Mouse (Mus musculus): ENCODE results near the gene Ppp1r12a.

Gene Ppp1r12a

DNA sequence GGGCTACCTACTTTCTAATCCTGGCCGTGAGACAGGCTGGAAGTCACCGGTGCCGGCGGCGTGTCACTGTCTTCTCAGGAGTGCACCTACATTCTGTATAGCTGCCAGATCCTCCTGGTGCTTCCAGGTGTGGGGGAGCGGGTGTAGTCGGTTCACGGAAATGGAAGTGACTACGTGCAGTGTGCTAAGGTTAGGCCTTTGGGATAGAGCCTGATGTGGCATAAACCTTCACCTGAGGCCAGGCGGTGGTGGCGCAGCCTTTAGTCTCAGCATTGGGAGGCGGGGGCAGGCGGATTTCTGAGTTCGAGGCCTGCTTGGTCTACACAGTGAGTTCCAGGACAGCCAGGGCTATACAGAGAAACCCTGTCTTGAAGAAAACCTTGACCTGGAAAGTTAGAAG, 3.0 kb upstream of the Ppp1r12a start:
- in situ Hi-C loops (cut with MboI; ENCODE audit: unreplicated experiment in 2 of 2), result loop anchor here in 1 of 2 experiments (25.0 kb wide), 1 partner anchor 222 kb away; no protein-coding TSS in a partner anchor

DNA sequence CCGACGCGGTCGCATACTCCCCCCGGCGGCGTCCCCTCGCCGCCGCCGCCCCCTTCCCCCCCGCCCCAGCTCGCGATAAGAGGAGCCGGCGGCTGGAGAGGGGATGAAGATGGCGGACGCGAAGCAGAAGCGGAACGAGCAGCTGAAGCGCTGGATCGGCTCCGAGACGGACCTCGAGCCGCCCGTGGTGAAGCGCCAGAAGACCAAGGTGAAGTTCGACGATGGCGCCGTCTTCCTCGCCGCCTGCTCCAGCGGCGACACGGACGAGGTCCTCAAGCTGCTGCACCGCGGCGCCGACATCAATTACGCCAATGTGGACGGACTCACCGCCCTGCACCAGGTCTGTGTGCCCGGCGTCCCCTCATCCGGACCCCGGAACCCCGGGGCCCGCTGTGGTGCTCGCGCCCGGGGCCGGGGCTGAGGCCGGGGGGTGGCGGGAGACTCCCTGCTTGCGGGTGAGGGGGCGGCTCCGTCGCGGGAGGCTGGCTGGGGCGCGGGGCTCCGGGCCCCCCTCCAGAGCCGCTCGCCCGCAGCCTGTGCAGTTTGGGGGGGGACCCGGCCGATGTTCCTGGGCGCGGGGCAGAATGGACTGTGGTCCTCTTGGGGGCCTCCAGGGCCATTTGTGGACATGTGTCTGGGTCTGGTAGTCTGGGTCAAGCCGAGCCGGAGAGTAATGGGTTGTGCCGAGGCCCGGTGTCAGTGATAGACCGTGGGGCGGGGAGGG, 466 bp downstream of the Ppp1r12a start:
- in situ Hi-C loops (cut with MboI; ENCODE audit: unreplicated experiment in 2 of 2), result loop anchor here (5.0 to 25.0 kb wide), 2 partner anchors 75 to 225 kb away; no protein-coding TSS in a partner anchor

DNA sequence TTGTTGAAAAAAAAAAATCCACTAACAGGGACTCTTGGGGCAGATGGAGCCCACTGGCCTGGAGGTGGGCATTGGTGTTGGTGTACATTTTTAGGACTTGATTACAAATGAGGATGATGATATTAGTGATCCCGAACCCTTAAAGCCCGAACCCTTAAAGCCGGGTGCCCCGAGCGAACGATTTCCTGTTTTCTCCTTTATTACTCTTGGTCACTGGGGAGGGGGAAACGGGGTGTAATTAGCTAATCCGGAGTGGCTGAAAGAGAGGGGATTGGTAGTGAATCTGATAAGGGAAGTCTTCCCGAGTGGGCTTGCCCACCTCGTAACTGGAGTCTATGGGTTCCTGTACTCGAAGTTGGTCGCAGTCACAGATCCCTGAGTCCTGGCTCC, 1.0 kb downstream of the Ppp1r12a start:
- in situ Hi-C loops (cut with MboI; ENCODE audit: unreplicated experiment in 2 of 2), result loop anchor here (5.0 to 25.0 kb wide), 2 partner anchors 76 to 226 kb away; no protein-coding TSS in a partner anchor

DNA sequence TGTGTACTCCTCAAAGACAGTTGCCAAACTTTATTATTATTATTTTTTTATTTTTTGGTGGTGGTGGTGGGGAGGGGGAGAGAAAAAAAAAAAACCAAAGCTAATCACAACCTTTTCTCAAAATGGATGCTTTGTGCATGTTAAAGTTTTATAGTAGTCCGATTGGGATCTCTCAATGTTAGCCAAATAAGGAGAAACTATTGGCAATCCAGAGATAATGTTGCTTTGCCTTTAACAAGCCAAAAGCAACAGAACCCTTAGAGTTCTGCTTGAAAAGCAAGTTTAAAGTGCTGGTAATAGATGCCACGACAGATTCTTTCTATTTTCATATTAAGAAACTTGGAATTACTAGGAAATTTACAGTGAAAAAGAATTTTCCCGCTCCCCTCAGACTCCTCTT, 1.5 kb downstream of the Ppp1r12a start:
- in situ Hi-C loops (cut with MboI; ENCODE audit: unreplicated experiment in 2 of 2), result loop anchor here (5.0 to 25.0 kb wide), 2 partner anchors 76 to 226 kb away; no protein-coding TSS in a partner anchor

DNA sequence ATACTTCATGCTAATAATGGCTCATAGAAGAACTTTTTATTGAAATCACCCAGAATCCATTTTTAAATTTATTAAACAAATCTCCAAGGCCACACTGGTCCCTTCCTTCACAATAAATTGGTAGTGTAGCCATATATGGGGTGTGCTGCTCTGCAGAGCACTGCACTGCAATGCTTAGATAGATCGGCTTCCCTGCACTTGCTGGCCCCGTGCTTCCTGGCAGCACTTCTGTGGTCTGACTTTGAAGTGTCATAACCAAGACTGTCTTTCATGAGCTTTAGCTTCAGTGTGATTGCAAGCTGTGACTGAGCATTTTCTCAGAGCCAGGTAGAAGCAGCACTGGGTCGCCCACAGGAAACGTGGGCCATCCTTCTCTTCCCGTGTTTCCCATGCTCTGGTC, 5.8 kb downstream of the Ppp1r12a start:
- in situ Hi-C loops (cut with MboI; ENCODE audit: unreplicated experiment in 2 of 2), result loop anchor here in 1 of 2 experiments (25.0 kb wide), 1 partner anchor 231 kb away; no protein-coding TSS in a partner anchor

DNA sequence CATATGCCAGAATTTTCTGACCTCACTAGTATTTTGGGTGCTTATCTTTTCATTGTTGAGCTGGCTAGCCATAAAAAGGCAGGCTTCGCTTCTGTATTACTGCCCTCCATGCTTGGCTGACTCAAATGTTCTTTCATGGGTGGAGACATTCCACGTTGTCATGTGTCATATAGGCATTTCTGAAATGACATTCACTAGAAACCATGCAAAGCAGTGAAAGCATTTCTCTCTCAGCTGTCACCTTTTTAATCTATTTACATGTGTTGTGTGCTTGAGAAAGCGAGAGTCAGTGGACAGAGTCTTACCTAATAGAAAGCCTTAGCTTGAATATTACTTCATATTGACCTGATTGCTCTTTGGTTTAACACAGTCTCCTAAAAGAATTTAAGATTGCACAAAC, 8.8 kb downstream of the Ppp1r12a start:
- in situ Hi-C loops (cut with MboI; ENCODE audit: unreplicated experiment in 2 of 2), result loop anchor here in 1 of 2 experiments (25.0 kb wide), 1 partner anchor 234 kb away; no protein-coding TSS in a partner anchor

DNA sequence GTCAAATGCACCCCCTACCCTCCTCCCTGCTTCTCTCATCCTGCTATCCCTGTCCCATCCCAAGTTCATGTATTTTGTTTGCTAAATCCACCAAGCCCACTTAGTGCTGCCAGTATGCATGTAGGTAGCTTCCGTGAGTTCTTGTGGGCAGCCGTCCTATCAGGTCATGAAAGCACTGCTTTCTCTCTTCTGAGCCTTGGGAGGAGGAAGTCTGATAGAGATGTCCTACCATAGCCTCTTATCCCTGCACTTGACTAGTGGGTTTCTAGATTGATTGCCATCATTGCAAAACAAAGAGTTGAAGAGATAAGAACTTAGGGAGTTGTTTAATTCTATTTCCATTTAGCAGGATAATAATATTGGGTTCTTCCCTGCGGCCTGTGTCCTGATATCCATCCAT, 9.6 kb downstream of the Ppp1r12a start:
- in situ Hi-C loops (cut with MboI; ENCODE audit: unreplicated experiment in 2 of 2), result loop anchor here in 1 of 2 experiments (25.0 kb wide), 1 partner anchor 234 kb away; no protein-coding TSS in a partner anchor

DNA sequence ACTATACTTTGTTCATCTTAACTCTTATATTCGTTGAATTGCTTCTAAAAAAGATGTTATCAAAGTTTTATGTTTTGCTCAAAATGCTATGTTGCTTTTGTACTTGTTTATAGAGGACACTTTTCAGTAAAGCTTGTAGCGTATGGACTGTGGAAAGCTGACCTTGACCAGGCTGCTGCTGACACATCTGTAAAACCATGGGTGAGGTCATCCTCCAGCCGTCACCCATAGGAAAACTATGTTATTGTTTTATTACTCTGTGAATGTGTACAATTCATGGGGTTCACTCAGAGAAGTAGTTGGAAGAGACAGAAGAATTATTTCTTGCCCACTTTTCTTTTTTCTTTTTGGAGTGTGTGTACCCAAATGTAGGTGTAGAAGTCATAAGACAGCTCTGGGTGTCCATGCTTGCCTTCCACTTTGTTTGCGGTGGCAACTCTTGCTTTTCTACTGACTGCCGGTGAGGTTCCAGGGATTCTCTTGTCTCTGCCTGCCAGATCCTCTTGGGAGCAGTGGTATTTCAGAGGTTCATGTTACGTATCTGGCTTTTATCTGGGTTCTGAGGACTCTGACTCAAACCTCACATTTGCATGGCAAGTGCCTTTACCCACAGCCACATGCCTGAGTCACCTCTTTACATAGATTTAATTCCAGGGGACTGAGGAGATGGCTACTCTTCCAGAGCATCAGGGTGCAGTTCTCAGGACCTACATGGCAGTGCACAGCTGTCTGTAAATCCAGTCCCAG, 11.0 kb downstream of the Ppp1r12a start:
- in situ Hi-C loops (cut with MboI; ENCODE audit: unreplicated experiment in 2 of 2), result loop anchor here in 1 of 2 experiments (25.0 kb wide), 1 partner anchor 236 kb away; no protein-coding TSS in a partner anchor

DNA sequence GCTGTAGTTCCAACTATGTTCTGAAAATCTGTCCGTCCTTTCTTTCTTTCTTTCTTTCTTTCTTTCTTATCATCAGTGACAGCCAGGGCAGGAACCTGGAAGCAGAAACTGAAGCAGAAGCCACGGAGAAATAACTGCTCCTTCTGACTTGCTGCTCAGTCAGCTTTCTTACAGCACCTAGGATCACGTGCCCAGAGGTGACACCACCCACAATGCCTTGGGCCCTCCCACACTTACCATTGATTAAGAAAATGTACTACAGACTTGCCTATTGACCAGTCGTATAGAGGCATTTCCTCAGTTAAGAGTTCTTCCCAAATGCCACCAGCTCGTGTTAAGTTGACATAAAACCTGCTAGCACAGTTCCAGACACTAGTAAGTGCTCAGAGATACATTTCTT, 12.1 kb downstream of the Ppp1r12a start:
- in situ Hi-C loops (cut with MboI; ENCODE audit: unreplicated experiment in 2 of 2), result loop anchor here in 1 of 2 experiments (25.0 kb wide), 1 partner anchor 237 kb away; no protein-coding TSS in a partner anchor

DNA sequence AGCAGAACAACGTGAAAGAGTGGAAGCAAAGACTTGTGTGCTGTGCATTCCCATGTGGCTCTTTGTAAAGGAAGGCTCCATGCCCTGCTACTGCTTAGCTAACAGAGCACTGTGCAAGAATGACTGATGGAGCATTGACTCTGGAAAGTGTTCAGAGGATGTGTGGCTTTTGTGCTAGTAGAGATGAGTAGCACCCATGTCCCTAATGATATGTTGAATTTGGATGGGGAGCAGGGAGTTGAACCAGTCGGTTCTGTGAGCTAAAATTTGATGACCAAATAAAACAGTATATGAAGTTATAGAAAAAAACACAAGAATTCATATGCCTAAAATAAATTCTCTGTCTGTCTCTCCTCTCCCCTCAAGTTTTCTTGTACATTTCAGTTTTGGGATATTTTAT, 13.9 kb downstream of the Ppp1r12a start:
- in situ Hi-C loops (cut with MboI; ENCODE audit: unreplicated experiment in 2 of 2), result no loop called here

DNA sequence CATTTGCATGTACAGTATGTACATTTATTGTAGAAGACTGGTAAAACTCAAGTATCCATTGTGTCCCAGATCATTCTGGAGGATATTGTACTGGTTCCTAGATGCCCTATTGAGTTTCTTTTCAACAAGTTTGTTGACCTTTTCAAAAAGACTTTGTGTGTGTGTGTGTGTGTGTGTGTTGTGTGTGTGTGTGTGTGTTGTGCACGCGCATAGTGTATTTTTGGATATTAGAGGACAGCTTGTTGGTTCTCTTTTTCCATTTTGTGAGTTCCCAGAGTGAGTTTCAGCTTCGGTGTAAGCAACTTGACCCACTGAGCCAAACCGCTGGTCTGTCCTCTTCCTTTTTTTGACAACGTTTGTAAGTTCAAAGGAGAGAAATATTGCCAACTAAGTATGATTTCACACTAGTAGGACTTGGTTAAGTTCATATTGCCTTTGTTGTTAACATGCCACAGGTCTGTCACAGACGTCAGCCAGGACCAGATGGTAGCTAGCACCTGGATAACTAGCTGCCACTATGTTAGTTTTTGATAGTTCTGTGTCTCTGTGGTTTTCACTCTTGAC, 16.4 kb downstream of the Ppp1r12a start:
- in situ Hi-C loops (cut with MboI; ENCODE audit: unreplicated experiment in 2 of 2), result no loop called here

DNA sequence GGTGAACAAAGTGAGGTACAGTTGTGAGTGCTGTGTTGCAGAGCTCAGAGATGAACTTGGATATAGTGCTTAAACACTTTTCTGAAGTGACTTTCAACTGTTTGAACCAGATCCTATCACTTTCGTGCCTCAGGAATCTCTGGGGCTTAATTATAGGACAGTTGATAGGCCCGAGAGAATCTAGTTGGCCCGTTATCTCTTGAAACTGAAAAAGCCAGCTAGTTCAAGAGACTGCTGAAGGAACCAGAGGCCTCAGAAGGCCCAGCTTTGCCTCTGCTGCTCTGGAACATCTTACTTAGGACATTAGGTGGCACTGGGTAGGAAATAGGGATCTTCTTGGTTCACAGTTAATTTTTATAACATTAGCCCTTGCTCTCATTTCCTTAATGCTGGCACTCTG, 17.4 kb downstream of the Ppp1r12a start:
- in situ Hi-C loops (cut with MboI; ENCODE audit: unreplicated experiment in 2 of 2), result no loop called here

DNA sequence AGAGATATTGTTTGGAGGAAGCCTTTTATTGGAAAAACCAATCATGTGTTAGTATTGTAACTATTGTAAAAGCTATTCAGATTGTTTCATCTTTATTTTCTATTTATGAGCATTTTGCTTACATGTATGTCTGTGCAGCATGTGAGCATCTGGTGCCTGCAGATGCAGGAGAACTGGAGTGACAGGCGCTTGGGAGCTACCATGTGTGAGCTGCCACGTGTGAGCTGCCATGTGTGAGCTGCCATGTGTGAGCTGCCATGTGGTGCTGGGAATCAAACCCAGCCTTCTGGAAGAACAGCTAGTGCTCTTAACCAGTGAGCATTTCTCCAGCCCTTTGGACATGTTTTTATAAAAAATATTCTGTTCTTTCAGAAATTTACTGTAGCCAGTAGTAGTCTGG, 18.3 kb downstream of the Ppp1r12a start:
- in situ Hi-C loops (cut with MboI; ENCODE audit: unreplicated experiment in 2 of 2), result no loop called here

DNA sequence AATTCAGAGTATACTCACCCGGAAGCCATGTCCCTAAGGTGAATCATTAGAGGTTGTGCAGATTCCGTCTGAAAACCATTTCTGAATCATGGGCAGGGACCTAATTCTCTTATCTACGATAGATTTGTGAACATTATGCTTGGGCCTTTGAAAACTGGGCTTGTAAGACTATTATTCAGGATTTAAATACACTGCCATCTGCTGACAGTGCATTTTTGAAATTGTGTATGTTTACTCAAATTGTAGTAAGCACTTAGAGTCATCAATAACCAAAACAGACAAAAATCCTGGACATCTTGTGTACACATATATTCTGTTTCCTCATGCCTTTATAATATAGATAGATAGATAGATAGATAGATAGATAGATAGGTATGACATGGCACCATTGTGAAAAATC, 19.9 kb downstream of the Ppp1r12a start:
- in situ Hi-C loops (cut with MboI; ENCODE audit: unreplicated experiment in 2 of 2), result no loop called here

DNA sequence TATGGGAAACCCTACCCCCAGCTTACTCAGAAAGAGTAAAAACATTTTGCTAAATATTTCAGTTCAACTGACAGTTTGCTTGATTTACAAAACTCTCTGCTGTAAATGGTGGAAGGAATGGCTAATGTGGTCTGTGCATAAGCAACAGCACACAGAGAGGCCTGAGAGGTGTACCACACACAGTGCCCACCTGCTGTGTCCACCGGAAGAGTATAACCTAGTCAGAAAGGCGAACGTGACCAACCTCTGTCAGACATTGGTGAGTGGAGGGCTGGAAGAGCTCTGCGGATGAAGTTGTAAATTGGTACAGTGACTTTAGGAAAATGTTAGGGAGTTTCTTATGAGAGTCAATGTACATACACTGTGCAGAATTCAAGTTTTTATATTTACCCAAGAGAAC, 20.4 kb downstream of the Ppp1r12a start:
- in situ Hi-C loops (cut with MboI; ENCODE audit: unreplicated experiment in 2 of 2), result no loop called here

DNA sequence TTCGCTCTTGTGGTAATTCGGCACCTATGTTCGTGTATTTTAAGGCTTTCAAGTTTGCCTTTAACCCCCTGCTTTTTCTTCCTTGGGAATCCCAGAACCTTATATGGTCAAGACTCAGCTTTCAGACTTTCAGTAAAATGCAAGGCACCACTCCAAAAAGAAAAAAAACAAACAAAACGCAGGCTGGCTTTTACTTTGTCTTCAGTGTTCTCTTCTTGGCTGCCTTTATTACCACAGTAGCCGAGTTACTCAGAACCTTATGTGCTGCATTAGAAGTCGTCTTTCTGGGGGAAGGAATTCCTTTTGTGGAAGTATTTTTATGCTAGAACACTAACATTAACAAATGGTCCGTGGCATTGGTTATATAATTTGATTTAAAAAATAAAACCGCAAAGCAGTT, 22.8 kb downstream of the Ppp1r12a start:
- in situ Hi-C loops (cut with MboI; ENCODE audit: unreplicated experiment in 2 of 2), result no loop called here

DNA sequence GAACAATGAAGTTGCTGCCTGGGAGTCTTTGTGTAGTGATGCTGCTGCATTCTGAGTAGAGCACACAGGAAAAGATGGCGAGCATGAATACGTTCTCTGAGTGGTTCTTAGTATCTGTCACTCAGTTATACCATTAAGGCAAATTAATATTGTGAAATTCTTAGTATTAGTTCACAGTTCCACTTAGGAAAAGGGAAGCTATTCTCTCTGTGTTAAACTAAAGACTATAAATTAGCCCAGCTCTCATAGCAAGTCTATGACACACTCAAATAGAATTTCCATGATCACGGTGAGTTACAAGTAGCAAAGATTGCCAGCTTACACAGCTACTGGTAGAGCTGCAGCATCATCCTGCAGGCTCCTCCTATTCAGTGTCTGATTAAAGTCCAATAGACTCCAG, 23.3 kb downstream of the Ppp1r12a start:
- in situ Hi-C loops (cut with MboI; ENCODE audit: unreplicated experiment in 2 of 2), result no loop called here

DNA sequence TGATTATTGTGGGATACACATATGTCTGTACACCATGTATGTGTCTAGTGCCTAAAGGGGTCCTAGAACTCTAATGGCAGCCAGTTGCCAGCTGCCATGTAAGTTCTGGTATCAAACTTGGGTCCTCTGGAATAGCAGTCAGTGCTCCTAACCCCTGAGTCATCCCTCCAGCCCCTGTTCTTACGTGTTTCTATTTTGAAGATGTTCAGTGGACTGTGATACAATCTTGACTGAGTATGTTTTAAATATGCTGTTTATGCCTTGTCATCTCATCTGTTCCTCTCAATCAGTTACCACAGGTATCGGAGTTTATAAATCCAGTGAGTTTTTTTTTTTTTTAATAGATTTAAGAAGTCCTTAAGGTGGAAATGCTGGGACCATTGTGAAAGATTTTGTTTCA, 27.3 kb downstream of the Ppp1r12a start:
- in situ Hi-C loops (cut with MboI; ENCODE audit: unreplicated experiment in 2 of 2), result no loop called here

DNA sequence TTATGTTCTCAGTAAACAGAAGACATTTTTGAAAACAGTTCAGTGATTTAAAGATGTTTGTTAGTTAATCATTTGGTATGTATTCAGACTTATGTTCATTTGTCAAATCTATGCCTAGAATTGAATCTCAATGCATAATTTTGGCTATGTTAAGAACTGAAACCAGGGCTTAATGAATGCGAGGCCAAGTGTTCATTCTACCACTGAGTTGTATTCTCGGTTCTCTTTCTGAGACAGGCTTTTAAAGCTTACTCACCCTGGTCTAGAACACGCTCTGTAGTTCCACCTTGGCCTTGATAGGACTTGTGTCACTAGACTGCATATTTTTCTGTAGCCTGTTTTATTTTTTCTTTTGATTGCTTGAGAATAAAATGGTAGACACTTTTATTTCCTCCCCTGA, 28.0 kb downstream of the Ppp1r12a start:
- in situ Hi-C loops (cut with MboI; ENCODE audit: unreplicated experiment in 2 of 2), result no loop called here

DNA sequence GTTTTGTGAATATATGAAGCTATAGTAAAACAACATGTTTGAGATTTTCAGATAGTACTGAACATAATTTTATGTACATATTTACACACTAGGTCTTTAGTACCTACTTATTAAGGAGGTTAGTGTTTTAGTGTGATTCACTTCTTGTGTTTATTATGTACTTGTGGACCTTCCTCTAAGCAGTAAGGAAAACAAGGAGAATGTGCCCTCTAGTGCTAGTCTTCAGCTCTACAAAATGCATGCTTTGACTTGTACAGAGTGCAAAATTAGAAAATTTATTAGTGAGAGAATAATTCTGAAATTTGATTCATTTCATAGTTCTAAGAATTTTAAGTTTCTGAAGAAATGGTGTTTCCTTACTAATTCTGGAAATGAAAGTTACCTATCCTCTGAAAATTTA, 28.6 kb downstream of the Ppp1r12a start:
- in situ Hi-C loops (cut with MboI; ENCODE audit: unreplicated experiment in 2 of 2), result no loop called here

DNA sequence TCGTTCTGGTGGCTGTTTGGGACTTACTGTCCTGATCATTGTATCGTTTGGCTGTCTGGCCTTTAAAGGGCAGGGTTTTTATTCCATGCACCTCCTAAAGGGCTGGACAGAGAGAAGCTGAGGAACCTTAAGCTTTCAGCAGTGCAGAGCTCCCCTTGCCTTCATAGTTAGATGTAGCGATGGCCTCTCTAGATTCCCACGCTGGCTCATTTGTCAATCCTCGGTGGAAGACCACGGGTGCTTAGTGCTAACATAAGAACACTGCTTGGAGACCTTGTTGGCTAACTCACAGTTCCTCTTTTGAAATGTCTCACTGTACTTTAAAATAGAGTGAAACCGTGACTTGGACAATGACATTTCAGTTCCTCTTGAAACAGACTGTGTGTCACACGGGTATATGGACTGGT, 29.4 kb downstream of the Ppp1r12a start:
- in situ Hi-C loops (cut with MboI; ENCODE audit: unreplicated experiment in 2 of 2), result no loop called here
